Mouse (Mus musculus): ENCODE results near the gene Atp11a.

DNA sequence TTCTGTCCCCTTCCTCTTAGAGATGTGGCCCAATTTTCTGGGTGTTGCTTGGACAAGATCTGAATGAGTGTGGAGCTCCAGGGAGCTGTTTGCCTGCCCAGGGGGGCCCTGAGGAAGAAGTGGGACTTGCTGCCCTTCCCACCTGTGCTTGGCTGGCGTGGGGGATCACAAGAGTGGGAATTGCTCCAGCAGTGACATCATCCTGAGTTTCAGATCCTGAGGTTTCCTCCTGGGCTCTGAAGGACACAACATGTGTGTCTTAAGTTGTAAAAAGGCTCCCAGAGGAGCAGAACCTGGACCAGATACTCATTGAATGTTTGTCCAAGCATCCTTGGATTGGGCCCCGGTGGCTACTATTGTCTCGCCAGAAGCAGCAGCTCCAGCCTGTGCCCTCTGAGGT, 160.2 kb downstream of the Atp11a start:
- TF ChIP-seq CTCF (IDR thresholded peaks at IDR 0.05; ENCODE audit: extremely low read depth, insufficient read depth, insufficient read length, insufficient replicate concordance), result no peak
- no peak for TF ChIP-seq POLR2A (IDR thresholded peaks at IDR 0.05; ENCODE audit: low read depth, low read length)

Data from spleen, adult 2 months (tissue).